Mouse (Mus musculus) lung, embryonic 15.5 days (tissue): ENCODE data around the gene Map4k3. TPM values are rescaled to one million over a fixed set of nuclear protein-coding genes. Genes with fewer than 3 reads are reported as not detected.

Source experiments
- ATAC-seq: fragments of 200-750 bp; cut with Nextera tagmentation; 2 replicates; pipeline ENCODE4 v1.8.0; 2017; ENCODE audit warnings: moderate number of reproducible peaks, borderline replicate concordance; ENCODE audit not compliant: low FRiP score, low TSS enrichment; ENCODE audit errors: extremely low read depth
- H3K27ac ChIP-seq: fragments of 300-500 bp; sonication (generic); 2 replicates; pipeline ENCODE4 v1.5.1; 2015; ENCODE audit warnings: moderate library complexity, mild to moderate bottlenecking, inconsistent platforms
- H3K27me3 ChIP-seq: fragments of 300-500 bp; sonication (generic); 2 replicates; pipeline ENCODE4 v1.6.1; 2015; ENCODE audit warnings: inconsistent platforms
- H3K36me3 ChIP-seq: fragments of 300-500 bp; sonication (generic); 2 replicates; pipeline ENCODE4 v1.6.1; 2015; ENCODE audit warnings: inconsistent platforms
- H3K4me1 ChIP-seq: fragments of 300-500 bp; sonication (generic); 2 replicates; pipeline ENCODE4 v1.6.1; 2015; ENCODE audit warnings: inconsistent platforms
- H3K4me2 ChIP-seq: fragments of 300-500 bp; sonication (generic); 2 replicates; pipeline ENCODE4 v1.6.1; 2015; ENCODE audit warnings: inconsistent platforms, mild to moderate bottlenecking, moderate library complexity
- H3K4me3 ChIP-seq: fragments of 300-500 bp; sonication (generic); 2 replicates; pipeline ENCODE4 v1.5.1; 2015; ENCODE audit warnings: mild to moderate bottlenecking, inconsistent platforms
- H3K9ac ChIP-seq: fragments of 300-500 bp; sonication (generic); 2 replicates; pipeline ENCODE4 v1.6.1; 2015; ENCODE audit warnings: inconsistent platforms
- H3K9me3 ChIP-seq: fragments of 300-500 bp; sonication (generic); 2 replicates; pipeline ENCODE4 v1.6.1; 2016; ENCODE audit warnings: inconsistent platforms
- WGBS: fragments of 180-500 bp; shearing (Covaris S2); methylation state at CpG from one replicate; pipeline ENCODE4 v1.1.7; 2015; 5-methylcytosine and 5-hydroxymethylcytosine counted together
- polyA plus RNA-seq: library from polyadenylated mRNA; unstranded; fragments of >200 nt; fragmentation: Nextera tagmentation; extraction: Ambion mirVana; gene quantifications from 2 replicates; pipeline ENCODE4 v1.2.1, GENCODE M21; 2015

Gene Map4k3
- polyA plus RNA-seq, 1 experiment from 2014 or later: 46.4 TPM

DNA sequence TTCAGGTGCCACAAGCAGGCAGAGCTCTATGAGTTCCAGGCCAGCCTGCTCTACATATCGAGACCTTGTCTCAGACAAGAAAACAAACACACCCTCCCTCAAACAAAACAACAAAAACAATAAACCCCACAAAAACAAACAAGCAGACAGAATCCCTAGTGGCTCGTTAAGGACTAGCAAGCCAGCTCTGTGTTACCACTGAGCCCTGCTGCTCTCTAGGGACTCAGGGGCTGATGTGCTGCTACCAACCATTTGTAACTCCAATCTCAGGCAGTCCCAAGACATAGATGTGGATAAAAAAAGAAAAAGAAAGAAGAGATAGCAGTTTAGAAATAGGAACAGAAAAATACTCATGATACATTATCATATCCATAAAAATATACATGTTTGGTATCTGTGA lies 52.1 kb downstream of the Map4k3 start:
- ATAC-seq: no peak

DNA sequence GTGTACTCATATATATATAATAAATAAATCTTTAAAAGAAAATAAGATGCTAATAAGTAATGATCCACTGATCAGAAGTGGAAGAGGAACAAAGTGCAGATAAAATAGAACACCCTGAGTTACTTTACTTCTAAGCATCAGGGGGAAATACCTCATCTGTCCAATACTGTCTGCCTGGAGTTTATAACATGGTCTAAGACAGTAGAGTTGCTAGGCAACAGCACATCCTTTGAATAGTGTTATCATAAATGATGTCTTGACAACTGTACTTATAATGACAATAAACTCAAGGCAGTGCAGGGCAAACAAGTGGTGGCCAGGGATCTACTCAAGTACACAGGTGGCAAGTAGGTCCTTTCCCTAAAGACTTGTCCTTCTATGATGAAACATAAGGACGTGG lies 57.9 kb downstream of the Map4k3 start:
- 70% methylated on average over 1 of the region's 1 CpGs for WGBS
- Histone ChIP-seq H3K27me3 (no peaks in the 10 kb centered on the region), H3K4me1 (no peaks in the 10 kb centered on the region), H3K4me3 (no peak overlapping the region), H3K27ac (no peak overlapping the region), H3K9me3 (no peaks in the 10 kb centered on the region), H3K36me3 (no peaks in the 10 kb centered on the region), H3K9ac (no peak overlapping the region), H3K4me2 (no peak overlapping the region)
- no peak for ATAC-seq

More for the DNA sequence above, 52.1 kb downstream of the Map4k3 start:
- whole genome bisulfite sequencing: 60% methylated on average over 2 of the region's 2 CpGs
- H3K36me3 ChIP-seq: no peaks in the 10 kb centered on the region
- H3K4me3 ChIP-seq: no peak overlapping the region
- H3K27ac ChIP-seq: no peak overlapping the region
- H3K9ac ChIP-seq: no peak overlapping the region
- no peak overlapping the region for H3K4me2 ChIP-seq
- H3K4me1 ChIP-seq: no peaks in the 10 kb centered on the region
- H3K9me3 ChIP-seq: no peaks in the 10 kb centered on the region
- no peaks in the 10 kb centered on the region for H3K27me3 ChIP-seq

GRCm38 (mm10) chr17:80663623-80664022 lies 64.7 kb downstream of the Map4k3 start:
- Histone ChIP-seq H3K9ac (no peak overlapping the region), H3K4me2 (no peak overlapping the region), H3K4me1 (no peaks in the 10 kb centered on the region), H3K9me3 (no peaks in the 10 kb centered on the region), H3K36me3 (no peaks in the 10 kb centered on the region; the same call in 1 of the 2 replicates), H3K4me3 (no peak overlapping the region), H3K27ac (no peak overlapping the region), H3K27me3 (no peaks in the 10 kb centered on the region)
- no peak for ATAC-seq
- WGBS: 79% methylated on average over 4 of the region's 4 CpGs

- Histone ChIP-seq H3K27me3 (no peaks in the 10 kb centered on the region), H3K36me3 (no peaks in the 10 kb centered on the region; the same call in 1 of the 2 replicates), H3K9ac (no peak overlapping the region), H3K4me1 (no peaks in the 10 kb centered on the region), H3K4me2 (no peak overlapping the region), H3K9me3 (no peaks in the 10 kb centered on the region), H3K27ac (no peak overlapping the region), H3K4me3 (no peak overlapping the region)
- 73% methylated on average over 7 of the region's 7 CpGs for WGBS
- no peak for ATAC-seq
These were observed 65.3 kb downstream of the Map4k3 start for GRCm38 (mm10) chr17:80662836-80663620.

DNA sequence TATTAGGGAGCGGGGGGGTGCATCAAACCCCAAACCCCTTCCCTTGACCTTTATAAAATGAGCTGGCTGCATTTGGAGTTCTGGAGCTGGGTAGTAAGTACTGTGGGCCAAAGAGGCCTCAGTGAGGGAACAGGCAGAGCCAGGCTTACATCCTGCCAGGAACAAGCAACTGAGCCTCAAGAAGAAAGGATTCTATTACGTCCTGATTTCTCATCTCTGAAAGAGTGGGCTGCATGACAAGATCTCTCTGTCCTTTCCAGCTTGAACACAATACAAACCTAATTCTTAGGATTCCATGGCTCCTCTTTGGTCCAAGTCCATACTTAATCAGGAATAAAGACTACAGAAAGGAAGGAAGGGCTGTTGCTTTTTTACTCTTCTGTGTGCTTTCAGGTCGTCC lies 66.4 kb downstream of the Map4k3 start:
- Histone ChIP-seq H3K36me3 (no peaks in the 10 kb centered on the region; the same call in 1 of the 2 replicates), H3K9me3 (no peaks in the 10 kb centered on the region), H3K27ac (no peak overlapping the region), H3K4me3 (no peak overlapping the region), H3K4me2 (no peak overlapping the region), H3K27me3 (no peaks in the 10 kb centered on the region), H3K9ac (no peak overlapping the region), H3K4me1 (no peaks in the 10 kb centered on the region)
- ATAC-seq: no peak
- WGBS: 81% methylated on average over 3 of the region's 3 CpGs

GRCm38 (mm10) chr17:80660707-80661380 lies 67.4 kb downstream of the Map4k3 start:
- Histone ChIP-seq H3K4me2 (no peak overlapping the region), H3K9me3 (no peaks in the 10 kb centered on the region), H3K36me3 (no peaks in the 10 kb centered on the region; the same call in 1 of the 2 replicates), H3K27ac (no peak overlapping the region), H3K4me3 (no peak overlapping the region), H3K27me3 (no peaks in the 10 kb centered on the region), H3K9ac (no peak overlapping the region), H3K4me1 (no peaks in the 10 kb centered on the region)
- no peak for ATAC-seq
- WGBS: 87% methylated on average over 15 of the region's 15 CpGs

DNA sequence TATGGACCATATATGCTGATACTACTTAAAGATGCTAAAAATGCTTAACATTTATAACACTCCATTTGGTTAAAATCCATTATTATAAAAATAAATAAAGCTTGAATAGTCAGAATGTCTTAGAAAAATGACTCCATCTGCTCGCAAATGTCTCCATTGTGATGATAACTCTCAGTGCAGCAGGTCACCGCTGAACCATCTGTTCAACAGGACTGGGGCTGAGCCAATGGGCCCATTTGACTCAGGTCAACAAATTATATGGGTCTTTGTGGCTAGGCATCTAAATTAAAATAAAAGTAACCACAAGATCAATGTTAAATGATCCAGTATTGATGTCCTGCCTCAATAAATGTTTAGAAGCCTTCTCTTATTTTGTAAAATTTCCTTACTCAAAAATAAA lies 68.1 kb downstream of the Map4k3 start:
- Histone ChIP-seq H3K4me3 (no peak overlapping the region), H3K27ac (no peak overlapping the region), H3K27me3 (no peaks in the 10 kb centered on the region), H3K4me1 (peaks cover 1% of the 10 kb centered on the region; the same call in 1 of the 2 replicates), H3K36me3 (peaks cover 5% of the 10 kb centered on the region), H3K4me2 (no peak overlapping the region), H3K9me3 (no peaks in the 10 kb centered on the region), H3K9ac (no peak overlapping the region)
- 71% methylated on average over 2 of the region's 2 CpGs for WGBS
- no peak for ATAC-seq

DNA sequence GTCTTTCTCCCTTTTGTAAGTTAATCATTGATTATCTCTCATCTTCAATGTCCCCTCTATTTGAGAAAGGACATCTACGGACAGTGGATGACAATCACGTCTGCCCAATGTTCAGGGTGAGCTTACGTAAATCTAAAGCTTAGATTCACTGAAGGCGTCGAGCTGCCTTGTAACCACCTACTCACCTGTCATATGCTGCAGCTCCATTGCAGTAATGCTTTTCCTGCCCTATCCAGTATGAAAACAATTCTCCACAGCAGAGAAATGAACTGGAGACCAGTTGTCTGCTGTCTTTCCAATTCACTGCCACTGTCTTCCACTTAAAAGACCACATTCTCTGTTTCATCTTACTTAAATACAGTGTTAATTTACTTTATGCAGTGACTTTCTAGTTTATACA lies 68.5 kb downstream of the Map4k3 start:
- Histone ChIP-seq H3K27ac (no peak overlapping the region), H3K4me1 (peaks cover 4% of the 10 kb centered on the region; the same call in 1 of the 2 replicates), H3K4me3 (no peak overlapping the region), H3K4me2 (no peak overlapping the region), H3K9me3 (no peaks in the 10 kb centered on the region), H3K27me3 (no peaks in the 10 kb centered on the region), H3K36me3 (peaks cover 8% of the 10 kb centered on the region), H3K9ac (no peak overlapping the region)
- no peak for ATAC-seq
- 93% methylated on average over 5 of the region's 5 CpGs for WGBS

DNA sequence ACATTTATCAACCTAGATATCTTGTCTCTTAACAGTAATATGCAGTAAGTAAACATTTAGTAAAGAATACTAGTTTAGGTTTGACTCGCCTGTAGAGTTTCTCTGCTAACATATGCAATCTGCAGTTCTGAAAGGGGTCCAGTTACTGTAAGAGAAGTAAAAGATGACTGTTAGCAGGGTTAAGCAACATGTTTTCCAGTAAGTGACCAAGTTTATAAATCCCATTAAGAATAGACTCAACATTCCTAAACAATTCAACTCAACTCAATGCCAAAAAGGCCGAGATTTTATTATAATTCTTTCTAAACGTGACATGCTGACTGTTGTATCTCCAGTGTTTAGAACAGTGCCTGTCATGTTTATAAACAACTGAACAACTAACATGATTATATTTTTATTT lies 74.0 kb downstream of the Map4k3 start:
- peak overlapping the region; percentile 51; the same call in 1 of the 2 replicates for H3K27ac ChIP-seq
- no peaks in the 10 kb centered on the region for H3K9me3 ChIP-seq
- WGBS: 55% methylated on average over 3 of the region's 3 CpGs
- ATAC-seq: no peak
- no peak overlapping the region for H3K4me2 ChIP-seq
- H3K4me3 ChIP-seq: no peak overlapping the region
- peaks cover 9% of the 10 kb centered on the region; the same call in 1 of the 2 replicates for H3K4me1 ChIP-seq
- no peak overlapping the region for H3K9ac ChIP-seq
- H3K36me3 ChIP-seq: peaks cover 35% of the 10 kb centered on the region
- no peaks in the 10 kb centered on the region for H3K27me3 ChIP-seq

DNA sequence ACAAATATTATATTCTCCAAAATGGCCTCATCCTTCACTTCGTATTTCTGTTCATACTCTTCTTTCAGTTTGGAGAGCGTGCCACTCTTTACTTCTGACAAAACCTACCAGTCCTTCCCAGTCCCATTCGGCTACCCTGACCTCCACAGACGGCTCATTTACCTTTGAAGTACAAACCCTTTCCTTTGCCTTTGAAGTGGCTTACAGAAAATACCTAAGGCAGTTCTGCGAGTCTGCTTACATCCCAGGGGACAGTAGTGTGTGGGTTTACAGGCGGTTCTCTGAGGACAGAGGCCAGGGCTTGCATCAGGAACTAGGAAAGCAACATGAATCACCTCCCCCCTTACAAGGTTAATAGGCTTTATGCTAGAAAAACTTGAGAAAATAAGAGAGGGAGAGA lies 75.5 kb downstream of the Map4k3 start:
- 60% methylated on average over 6 of the region's 6 CpGs for WGBS
- Histone ChIP-seq H3K36me3 (peaks cover 48% of the 10 kb centered on the region), H3K9me3 (no peaks in the 10 kb centered on the region), H3K9ac (no peak overlapping the region), H3K4me3 (no peak overlapping the region), H3K27me3 (no peaks in the 10 kb centered on the region), H3K4me1 (peaks cover 9% of the 10 kb centered on the region; the same call in 1 of the 2 replicates), H3K27ac (no peak overlapping the region), H3K4me2 (no peak overlapping the region)
- no peak for ATAC-seq

DNA sequence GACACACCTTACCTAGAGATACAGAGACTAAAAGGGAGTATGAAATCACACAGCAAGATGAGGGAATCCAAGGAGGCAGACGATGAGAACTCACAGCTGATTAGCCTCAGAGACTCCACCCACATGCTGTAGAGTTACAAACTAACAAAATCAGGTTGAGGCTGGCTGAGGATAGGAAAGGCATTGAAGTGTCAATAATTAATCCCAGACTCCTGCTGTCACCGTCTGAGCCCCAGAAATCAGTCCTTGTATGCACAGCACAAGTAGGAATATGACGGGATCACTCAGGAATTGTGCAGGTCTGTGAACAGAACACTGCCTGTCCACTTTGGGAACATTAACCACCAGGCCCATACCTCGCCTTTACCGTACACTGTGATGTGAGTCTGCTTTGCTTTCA lies 81.4 kb downstream of the Map4k3 start:
- WGBS: 66% methylated on average over 5 of the region's 5 CpGs
- Histone ChIP-seq H3K9ac (no peak overlapping the region), H3K4me1 (peaks cover 23% of the 10 kb centered on the region), H3K27ac (0 out of 2 replicates have a peak overlapping the region, but pooled peaks have one; percentile 88), H3K27me3 (no peaks in the 10 kb centered on the region), H3K4me2 (no peak overlapping the region), H3K9me3 (no peaks in the 10 kb centered on the region), H3K36me3 (peaks cover 61% of the 10 kb centered on the region), H3K4me3 (no peak overlapping the region)
- no peak for ATAC-seq

DNA sequence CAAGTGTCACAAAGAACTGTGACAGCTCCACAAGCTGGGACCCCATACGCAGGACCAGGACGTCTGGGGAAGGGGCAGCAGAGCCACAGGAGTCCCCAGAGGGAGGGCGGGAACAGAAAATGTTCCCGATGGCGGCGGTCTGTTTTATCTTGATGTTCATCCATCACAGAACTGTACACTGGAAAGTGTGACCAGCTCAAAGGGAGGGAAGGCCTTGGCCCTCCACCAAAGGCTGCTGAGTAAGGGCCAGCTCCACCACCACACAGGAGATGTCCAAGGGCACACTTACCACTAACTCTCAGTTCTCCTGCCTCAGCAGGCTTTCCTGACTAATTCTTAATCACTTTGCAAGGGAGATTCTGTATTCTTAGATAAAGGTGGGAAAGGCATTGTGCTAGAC lies 82.2 kb downstream of the Map4k3 start:
- peak; percentile 86 for ATAC-seq
- whole genome bisulfite sequencing: 35% methylated on average over 6 of the region's 6 CpGs
- H3K9ac ChIP-seq: no peak overlapping the region

More for the DNA sequence above, 82.2 kb downstream of the Map4k3 start:
- Histone ChIP-seq H3K4me2 (peak overlapping the region; percentile 29; the same call in 1 of the 2 replicates), H3K27me3 (no peaks in the 10 kb centered on the region), H3K9me3 (no peaks in the 10 kb centered on the region), H3K4me3 (no peak overlapping the region), H3K27ac (peak overlapping the region; percentile 88), H3K36me3 (peaks cover 66% of the 10 kb centered on the region), H3K4me1 (peaks cover 23% of the 10 kb centered on the region)
